8 mouse cellular contexts compared by ENCODE assay signal in genomic region chr11:100814498-100814897, GRCm38 (mm10). TPM values are rescaled to one million over a fixed set of nuclear protein-coding genes. Genes with fewer than 3 reads are reported as not detected.
DNase-seq lines count a peak whose midpoint lies in the region; ATAC-seq and TF ChIP-seq lines count a peak whose summit lies in the region.

No protein-coding gene starts in this region.

- peak overlapping the region; percentile 61 for H3K4me2 ChIP-seq in heart, embryonic 14.5 days (ENCODE audit: low read length)
- no peak overlapping the region for H3K4me2 ChIP-seq in midbrain, embryonic 15.5 days

- no peak for DNase-seq in Patski (ENCODE audit: low read depth, low spot score)
- DNase-seq in cerebellum, adult 8-10 months, result peak; percentile 42
- DNase-seq in limb, embryonic 10.5 days (ENCODE audit: low spot score), result peak; percentile 49
- peak; percentile 41 for DNase-seq in mesoderm, embryonic 11.5 days (ENCODE audit: low read depth, low spot score)
- peak; percentile 89 for DNase-seq in thymus, postnatal 4 days
- no peak for DNase-seq in left cerebral cortex, adult 9 months (ENCODE audit: low spot score in 2 of 2)

- ATAC-seq in Patski, result peak; percentile 8
- ATAC-seq in heart, embryonic 14.5 days (ENCODE audit: insufficient number of reproducible peaks, insufficient read depth, low FRiP score, low read depth), result peak; percentile 72
- no peak for ATAC-seq in midbrain, embryonic 15.5 days (replicated peaks)

- H3K27ac ChIP-seq in heart, embryonic 14.5 days (replicated peaks in 1 of 2; ENCODE audit: control insufficient read depth in 1 of 2, insufficient read depth in 1 of 2, low read depth in 2 of 2, low read length in 2 of 2), result peak overlapping the region; percentile 64 to 84
- H3K27ac ChIP-seq in limb, embryonic 10.5 days, result peak overlapping the region; percentile 46; the same call in 1 of the 2 replicates
- H3K27ac ChIP-seq in midbrain, embryonic 15.5 days, result no peak overlapping the region

- peaks cover 15 to 48% of the 10 kb centered on the region in 2 experiments for H3K4me1 ChIP-seq in heart, embryonic 14.5 days (ENCODE audit: control insufficient read depth in 2 of 2, insufficient read depth in 2 of 2, low read length in 2 of 2)
- H3K4me1 ChIP-seq in limb, embryonic 10.5 days, result peaks cover 35% of the 10 kb centered on the region
- no peaks in the 10 kb centered on the region for H3K4me1 ChIP-seq in midbrain, embryonic 15.5 days

- CTCF ChIA-PET in Patski (lab: Charles Lee), result interaction anchor here (0.6 to 2.6 kb wide), 4 partner anchors 9 to 26 kb away, joined by 3 to 8 read pairs (median 4); no protein-coding TSS in a partner anchor

- no peaks in the 10 kb centered on the region for H3K36me3 ChIP-seq in heart, embryonic 14.5 days (ENCODE audit: control insufficient read depth, insufficient read depth, low read length)
- H3K36me3 ChIP-seq in limb, embryonic 10.5 days, result 0 out of 2 replicates have a peak, but pooled peaks cover 4% of the 10 kb centered on the region
- H3K36me3 ChIP-seq in midbrain, embryonic 15.5 days (replicated peaks), result no peaks in the 10 kb centered on the region

- peak overlapping the region; percentile 65 for H3K9ac ChIP-seq in heart, embryonic 14.5 days (ENCODE audit: low read length)
- H3K9ac ChIP-seq in midbrain, embryonic 15.5 days, result no peak overlapping the region

- H3K9me3 ChIP-seq in heart, embryonic 14.5 days (ENCODE audit: control insufficient read depth, low read length), result peaks cover 3% of the 10 kb centered on the region; the same call in 1 of the 2 replicates
- H3K9me3 ChIP-seq in limb, embryonic 10.5 days (replicated peaks), result no peaks in the 10 kb centered on the region
- no peaks in the 10 kb centered on the region for H3K9me3 ChIP-seq in midbrain, embryonic 15.5 days

- WGBS in heart, embryonic 14.5 days, result 18% methylated on average over 13 of the region's 13 CpGs
- 76% methylated on average over 13 of the region's 13 CpGs for WGBS in limb, embryonic 10.5 days
- 71% methylated on average over 13 of the region's 13 CpGs for WGBS in midbrain, embryonic 15.5 days

- in situ Hi-C loops in Patski (cut with MboI; ENCODE audit: low pct_unique_long_range_greater_than_20kb), result no loop called here

- no peaks in the 10 kb centered on the region for H3K27me3 ChIP-seq in Patski
- H3K27me3 ChIP-seq in heart, embryonic 14.5 days (ENCODE audit: control insufficient read depth, insufficient read depth, low read length), result no peaks in the 10 kb centered on the region
- no peaks in the 10 kb centered on the region for H3K27me3 ChIP-seq in limb, embryonic 10.5 days (ENCODE audit: low read depth, poor library complexity, severe bottlenecking)
- no peaks in the 10 kb centered on the region for H3K27me3 ChIP-seq in midbrain, embryonic 15.5 days (replicated peaks)

- peak overlapping the region; percentile 8 to 12; a peak in 3 of 4 replicates for H3K4me3 ChIP-seq in heart, embryonic 14.5 days (ENCODE audit: control insufficient read depth in 1 of 2, insufficient read depth in 1 of 2, low read depth in 1 of 2, low read length in 2 of 2)
- H3K4me3 ChIP-seq in limb, embryonic 10.5 days, result no peak overlapping the region
- H3K4me3 ChIP-seq in midbrain, embryonic 15.5 days, result no peak overlapping the region

- TF ChIP-seq CTCF in Patski (IDR thresholded peaks at IDR 0.05), result no peak

- POLR2A ChIA-PET in Patski (lab: Charles Lee), result interaction anchor here (0.7 kb wide), 1 partner anchor 138 kb away, joined by 5 read pairs; no protein-coding TSS in a partner anchor

RNA-seq across cellular contexts. Expression of gene Stat5b, which starts 36.0 kb away (rescaled TPM):
- 26.8 TPM for polyA plus RNA-seq in Patski (2021)
- 28.8 and 31.4 TPM in 2 replicates for polyA plus RNA-seq in heart, embryonic 14.5 days (2014; fragmentation: Nextera tagmentation; extraction: Ambion mirVana)
- 15.4 and 15.6 TPM in 2 replicates for polyA plus RNA-seq in limb, embryonic 10.5 days (2016; fragmentation: Nextera tagmentation; extraction: Ambion mirVana)
- polyA plus RNA-seq in midbrain, embryonic 15.5 days (2015; fragmentation: Nextera tagmentation; extraction: Ambion mirVana), result 20.4 and 20.5 TPM in 2 replicates

RNA-seq across cellular contexts. Expression of gene Ghdc, which starts 43.7 kb away (rescaled TPM):
- polyA plus RNA-seq in Patski (2021), result 24.7 TPM
- polyA plus RNA-seq in heart, embryonic 14.5 days (2014; fragmentation: Nextera tagmentation; extraction: Ambion mirVana), result 4.0 and 4.7 TPM in 2 replicates
- polyA plus RNA-seq in limb, embryonic 10.5 days (2016; fragmentation: Nextera tagmentation; extraction: Ambion mirVana), result 3.5 and 4.3 TPM in 2 replicates
- polyA plus RNA-seq in midbrain, embryonic 15.5 days (2015; fragmentation: Nextera tagmentation; extraction: Ambion mirVana), result 5.7 and 6.4 TPM in 2 replicates

RNA-seq across cellular contexts. Expression of gene Stat5a, which starts 44.7 kb away (rescaled TPM):
- polyA plus RNA-seq in Patski (2021), result 14.4 TPM
- polyA plus RNA-seq in heart, embryonic 14.5 days (2014; fragmentation: Nextera tagmentation; extraction: Ambion mirVana), result 5.6 and 6.4 TPM in 2 replicates
- polyA plus RNA-seq in limb, embryonic 10.5 days (2016; fragmentation: Nextera tagmentation; extraction: Ambion mirVana), result 2.1 and 2.7 TPM in 2 replicates
- 1.7 and 2.3 TPM in 2 replicates for polyA plus RNA-seq in midbrain, embryonic 15.5 days (2015; fragmentation: Nextera tagmentation; extraction: Ambion mirVana)

RNA-seq across cellular contexts. Expression of gene Hcrt, which starts 51.8 kb away (rescaled TPM):
- polyA plus RNA-seq in Patski (2021), result not detected
- polyA plus RNA-seq in heart, embryonic 14.5 days (2014; fragmentation: Nextera tagmentation; extraction: Ambion mirVana), result not detected in 2 replicates
- not detected in 2 replicates for polyA plus RNA-seq in limb, embryonic 10.5 days (2016; fragmentation: Nextera tagmentation; extraction: Ambion mirVana)
- polyA plus RNA-seq in midbrain, embryonic 15.5 days (2015; fragmentation: Nextera tagmentation; extraction: Ambion mirVana), result 2.3 and 3.3 TPM in 2 replicates

RNA-seq across cellular contexts. Expression of gene Kcnh4, which starts 54.8 kb away (rescaled TPM):
- 0.01 TPM for polyA plus RNA-seq in Patski (2021)
- not detected in 2 replicates for polyA plus RNA-seq in heart, embryonic 14.5 days (2014; fragmentation: Nextera tagmentation; extraction: Ambion mirVana)
- polyA plus RNA-seq in limb, embryonic 10.5 days (2016; fragmentation: Nextera tagmentation; extraction: Ambion mirVana), result not detected in 2 replicates
- 10.9 and 13.6 TPM in 2 replicates for polyA plus RNA-seq in midbrain, embryonic 15.5 days (2015; fragmentation: Nextera tagmentation; extraction: Ambion mirVana)

Comparison
In these comparisons a context has a peak if more than half of its experiments do, and no peak if none do; other contexts are left out.
1. DNase-seq: peak in cerebellum, adult 8-10 months (single experiment), limb, embryonic 10.5 days (single experiment), mesoderm, embryonic 11.5 days (single experiment) and thymus, postnatal 4 days (single experiment); none in Patski (single experiment) and left cerebral cortex, adult 9 months (0 of 2).
2. H3K4me3 ChIP-seq: peak in heart, embryonic 14.5 days (2 of 2); none in limb, embryonic 10.5 days (single experiment) and midbrain, embryonic 15.5 days (single experiment).